Mouse (Mus musculus): ENCODE measurements at regions not wholly inside any gene's neighbourhood (a gene's known extent, or its start where the extent isn't known, plus 50 kb on each side); places are given as distances from the start of the nearest gene placed in this dataset.

DNA sequence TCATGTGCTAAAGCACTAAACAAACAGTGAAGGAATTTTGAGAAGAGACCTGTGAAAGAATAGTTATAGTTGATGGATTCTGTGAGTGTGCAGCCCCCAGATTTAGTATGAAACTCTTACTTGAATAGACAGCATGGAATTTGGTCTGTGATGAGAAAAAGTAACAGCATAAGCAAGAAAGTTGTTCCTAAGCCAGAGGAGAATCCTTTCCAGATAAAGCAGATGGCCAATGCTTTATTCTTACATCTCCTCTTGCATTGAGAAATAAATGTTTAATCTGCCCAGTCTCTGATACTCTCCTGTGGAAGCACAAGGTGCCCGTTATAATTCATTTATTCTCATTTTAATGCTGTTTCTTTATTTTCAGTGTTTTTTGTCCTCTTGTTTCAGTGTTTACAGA is 263.5 kb downstream of the Tecrl start:
- DNase-seq (ENCODE audit: low read depth, low spot score), result no peak

DNA sequence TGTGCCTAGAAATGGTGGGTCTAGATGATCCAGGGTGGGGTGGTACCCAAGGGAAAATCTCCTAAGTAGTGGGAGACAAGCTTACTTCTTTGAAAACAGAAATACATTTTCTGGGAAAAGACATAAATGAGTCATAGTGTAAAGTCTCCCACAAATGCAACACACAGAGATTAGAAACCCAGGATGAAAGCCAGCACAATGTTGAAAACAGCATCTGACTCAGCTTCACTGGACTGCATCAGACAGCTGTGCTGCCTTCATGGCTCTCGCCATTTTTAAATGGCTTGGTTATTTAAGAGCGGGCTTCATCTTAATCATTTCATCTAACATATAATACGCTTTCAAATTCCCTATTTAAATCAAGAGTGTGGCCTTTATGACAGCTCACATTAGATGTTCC is 300.2 kb downstream of the Tecrl start:
- DNase-seq (ENCODE audit: low read depth, low spot score), result no peak

DNA sequence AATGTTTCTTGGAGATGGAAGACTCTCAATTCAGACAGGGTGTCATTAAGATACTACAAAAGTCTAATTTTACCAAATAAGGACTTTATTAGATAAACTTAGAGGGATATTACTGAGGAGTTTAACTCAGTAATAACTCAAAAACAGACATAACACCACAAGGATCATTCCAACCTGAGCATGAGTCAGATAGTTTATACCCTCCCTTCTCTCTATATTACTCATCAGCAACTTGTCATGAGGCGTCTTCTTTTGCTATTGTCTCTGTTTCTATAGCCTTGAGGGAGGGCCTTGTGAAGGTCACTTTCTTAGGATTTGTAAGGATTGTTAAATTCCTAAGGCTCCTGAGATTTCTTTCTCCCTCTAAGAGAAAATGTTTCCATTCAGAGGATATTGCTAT is 307.8 kb downstream of the Tecrl start:
- DNase-seq (ENCODE audit: low read depth, low spot score), result no peak

DNA sequence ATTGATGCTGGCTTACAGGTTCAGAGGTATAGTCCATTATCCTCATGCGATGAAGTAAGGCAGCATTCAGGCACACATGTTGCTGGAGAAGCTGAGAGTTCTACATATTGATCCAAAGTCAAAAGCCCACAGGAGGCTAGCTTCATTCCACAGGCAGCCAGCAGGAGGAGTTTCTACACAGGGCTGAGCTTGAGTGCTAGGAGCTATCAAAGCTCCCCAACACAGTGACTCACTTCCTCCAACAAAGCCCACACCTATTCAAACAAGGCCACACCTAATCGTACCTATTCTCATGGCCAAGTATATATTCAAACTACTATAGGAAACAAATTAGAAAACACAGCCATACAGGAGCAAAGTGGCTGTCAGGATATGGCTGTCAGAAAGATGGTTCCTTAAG is 325.3 kb downstream of the Tecrl start:
- peak; percentile 15 for DNase-seq (ENCODE audit: low read depth, low spot score)

GRCm38 (mm10) chr5:83006038-83006437 is 349.0 kb downstream of the Tecrl start:
- DNase-seq (ENCODE audit: low read depth, low spot score), result peak; percentile 30

DNA sequence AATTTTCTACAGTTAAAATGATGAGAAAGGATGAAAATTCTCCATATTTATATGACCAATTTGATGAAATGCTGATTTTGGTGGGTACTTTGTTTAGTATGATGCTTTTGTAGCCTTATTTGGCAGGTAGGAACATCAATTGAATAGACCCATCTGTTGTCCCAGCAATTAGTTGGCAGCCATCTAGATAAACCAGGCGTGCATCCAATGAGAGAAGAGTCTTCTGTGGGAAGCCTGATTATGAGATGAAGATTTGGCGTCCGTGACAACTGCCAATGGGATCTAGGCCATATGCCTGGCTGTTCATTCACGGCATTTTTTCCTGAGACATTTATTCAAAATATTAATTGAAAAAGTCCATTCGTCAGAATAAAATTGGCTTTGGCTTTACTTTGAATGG is 365.9 kb downstream of the Tecrl start:
- no peak for DNase-seq (ENCODE audit: low read depth, low spot score)

DNA sequence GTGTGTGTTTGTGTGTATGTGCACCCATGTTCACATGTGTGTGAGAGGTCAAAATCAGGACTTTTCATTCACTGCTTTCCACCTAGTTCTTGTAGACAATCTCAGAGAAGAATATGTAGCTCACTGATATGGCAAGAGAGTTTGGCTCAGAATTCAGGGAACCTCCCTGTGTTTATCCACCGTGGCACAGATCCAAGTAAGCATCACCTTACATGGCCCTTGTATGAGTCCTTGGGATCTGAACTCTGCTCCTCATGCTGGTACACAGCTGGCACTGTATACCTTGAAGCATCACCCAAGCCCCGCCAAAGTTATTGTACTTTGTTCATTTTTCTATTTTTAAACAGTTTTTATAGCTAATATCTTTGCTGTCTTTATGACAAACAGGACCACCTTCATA is 385.7 kb downstream of the Tecrl start:
- no peak for DNase-seq (ENCODE audit: low read depth, low spot score)

DNA sequence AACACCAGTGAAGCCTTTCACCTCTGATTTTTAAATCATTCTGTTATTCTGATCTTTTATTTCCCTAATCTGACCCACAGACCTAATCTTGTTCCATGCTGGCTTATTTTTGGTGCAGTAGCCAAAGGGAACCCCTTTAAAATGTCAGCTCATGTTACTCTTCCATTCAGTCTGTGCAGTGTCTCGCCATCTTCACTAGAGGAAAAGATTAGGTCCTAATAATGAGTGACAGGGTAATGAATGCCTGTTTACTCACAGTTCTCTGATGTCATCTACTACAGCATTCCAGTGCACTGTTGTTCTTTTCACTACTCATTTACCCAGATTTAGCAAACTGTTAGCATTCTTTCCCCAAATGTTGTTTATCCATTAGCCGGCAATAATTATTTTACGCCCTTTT is 388.2 kb downstream of the Tecrl start:
- DNase-seq (ENCODE audit: low read depth, low spot score), result no peak

DNA sequence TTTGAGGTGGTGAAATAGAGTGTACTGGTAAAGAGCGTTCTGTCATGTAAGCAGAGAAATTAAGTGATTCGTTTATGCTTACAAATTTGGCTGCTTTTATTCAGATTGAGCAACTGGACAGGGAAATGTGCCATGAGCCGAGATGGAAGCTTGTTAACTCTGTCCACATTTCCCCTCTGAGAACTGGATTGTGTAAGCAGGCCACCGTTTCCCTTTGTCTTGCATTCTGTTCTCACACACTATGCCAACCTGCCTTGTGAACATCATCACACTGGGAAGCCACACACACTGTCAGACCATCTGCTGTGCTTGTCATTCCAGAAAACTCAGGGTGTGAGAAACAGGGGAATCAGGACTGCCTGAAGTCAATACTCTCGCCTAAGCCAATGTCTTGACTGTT is 388.8 kb downstream of the Tecrl start:
- no peak for DNase-seq (ENCODE audit: low read depth, low spot score)

DNA sequence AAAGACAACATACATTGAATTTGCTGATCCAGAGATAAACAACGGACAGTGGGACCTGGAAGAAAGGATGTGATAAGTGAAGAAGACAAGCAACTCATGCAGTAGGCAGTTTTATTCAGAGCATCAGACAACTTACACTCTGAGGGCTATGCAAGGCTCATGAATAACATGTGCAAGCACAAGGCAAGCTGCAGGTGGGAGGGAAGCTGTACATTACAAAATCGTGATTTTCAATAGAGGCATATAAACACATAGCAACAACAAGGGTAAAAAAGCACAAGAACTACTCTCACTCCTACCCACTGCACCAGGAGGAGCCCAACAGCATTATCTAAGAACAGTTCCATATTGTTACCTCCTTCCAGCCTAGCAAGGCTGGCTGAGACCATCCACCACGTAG is 390.5 kb downstream of the Tecrl start:
- DNase-seq (ENCODE audit: low read depth, low spot score), result no peak

DNA sequence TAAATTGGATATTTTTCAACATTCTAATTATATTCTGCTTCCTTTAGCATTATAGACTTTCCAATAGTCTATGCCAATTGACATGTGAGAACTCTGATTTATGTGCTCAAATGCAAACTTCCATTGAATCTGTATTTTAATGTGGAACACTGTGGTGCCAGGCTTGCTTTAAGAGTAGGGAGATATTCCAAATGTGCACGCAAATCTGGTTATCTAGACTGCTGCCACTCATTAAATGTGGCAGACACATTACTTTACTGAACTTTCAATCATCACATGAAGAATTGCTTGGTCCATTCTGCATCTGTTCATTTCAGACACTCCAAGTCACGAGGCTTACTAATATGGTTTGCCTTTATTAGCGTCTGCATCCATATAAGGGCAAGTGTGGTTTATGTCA is 399.0 kb downstream of the Tecrl start:
- DNase-seq (ENCODE audit: low read depth, low spot score), result no peak

- no peak for DNase-seq (ENCODE audit: low read depth, low spot score)
Observed at GRCm38 (mm10) chr5:82947060-82947459, 407.9 kb downstream of the Tecrl start.

DNA sequence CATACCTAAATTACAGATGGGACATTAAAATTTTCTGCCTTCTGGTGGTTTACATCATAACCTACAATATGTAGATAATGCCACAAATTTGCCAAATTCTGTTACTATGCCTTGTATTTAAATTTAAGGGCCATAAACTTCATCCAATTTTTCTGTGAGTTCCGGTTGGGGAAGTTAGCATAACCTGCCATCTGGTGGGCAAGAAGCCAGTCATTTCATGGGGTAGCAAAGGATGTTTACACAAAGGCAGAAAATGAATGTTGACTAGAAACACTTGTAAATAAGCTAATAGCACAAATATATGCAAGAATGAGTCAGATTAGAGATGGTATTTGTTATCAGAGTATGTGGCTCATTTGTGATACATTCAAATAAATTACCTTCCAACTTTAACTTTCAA is 415.2 kb downstream of the Tecrl start:
- DNase-seq (ENCODE audit: low read depth, low spot score), result no peak

DNA sequence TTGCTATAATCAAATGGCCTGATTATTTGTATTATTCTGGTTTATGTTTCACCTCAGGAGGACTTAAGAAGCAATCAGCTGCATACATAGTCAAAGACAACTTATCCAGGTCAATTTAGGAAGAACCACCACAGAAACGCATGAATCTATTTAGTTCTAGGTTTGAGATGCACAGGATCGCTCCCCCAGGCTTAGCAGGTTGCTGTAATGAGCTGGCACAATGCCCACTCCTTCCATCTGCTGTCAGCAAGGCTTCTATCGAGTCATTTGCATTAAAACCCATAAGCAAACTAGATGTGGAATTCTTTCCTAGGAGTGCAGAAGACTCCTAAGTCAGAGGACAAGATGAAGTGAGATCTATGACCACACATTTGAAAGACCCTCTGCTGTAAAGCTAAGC is 455.6 kb downstream of the Tecrl start:
- DNase-seq (ENCODE audit: low read depth, low spot score), result no peak

- DNase-seq (ENCODE audit: low read depth, low spot score), result no peak
Observed at GRCm38 (mm10) chr5:82898912-82899311, 456.1 kb downstream of the Tecrl start.

GRCm38 (mm10) chr5:82898389-82898788 is 456.6 kb downstream of the Tecrl start:
- DNase-seq (ENCODE audit: low read depth, low spot score), result no peak

- DNase-seq (ENCODE audit: low read depth, low spot score), result no peak
Observed at GRCm38 (mm10) chr5:82869264-82869663, 485.7 kb downstream of the Tecrl start.

DNA sequence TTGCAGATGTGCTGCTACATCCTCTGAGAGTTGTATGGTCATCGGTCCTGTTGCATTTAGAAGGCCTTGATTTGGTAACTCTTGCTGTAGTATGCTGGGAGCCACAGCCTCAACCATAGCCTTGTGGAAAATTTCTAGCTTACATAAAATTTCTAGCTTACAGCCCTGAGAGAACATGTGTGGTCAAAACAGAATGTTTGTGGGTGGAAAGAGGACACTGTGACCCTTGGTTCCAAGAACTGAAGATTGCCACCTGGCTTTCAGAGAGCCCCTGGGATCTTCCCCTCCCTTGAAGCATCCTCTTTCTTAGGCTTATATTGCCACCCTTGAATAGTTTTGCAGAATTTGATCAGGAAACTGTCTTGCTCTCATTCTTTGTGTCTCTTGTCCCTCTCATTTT is 490.6 kb downstream of the Tecrl start:
- DNase-seq (ENCODE audit: low read depth, low spot score), result no peak

DNA sequence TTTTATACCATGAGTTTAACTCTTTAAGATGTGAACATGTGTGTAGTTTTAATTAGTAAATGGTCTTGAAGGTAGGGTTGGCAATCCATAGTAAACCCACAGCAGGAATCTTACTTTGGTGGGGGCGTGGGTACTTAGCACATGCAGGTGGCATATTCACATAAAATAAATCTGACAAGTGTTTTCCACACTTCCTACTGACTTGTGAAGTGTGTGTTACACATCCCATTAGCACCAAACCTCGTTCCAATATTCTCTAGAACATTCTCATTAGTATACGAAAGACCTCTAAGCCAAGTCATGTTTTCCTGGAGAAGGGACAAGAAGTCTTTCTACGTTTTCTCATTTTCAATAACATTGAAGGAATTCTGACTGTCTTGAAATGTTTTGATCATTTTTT is 529.7 kb downstream of the Tecrl start:
- no peak for DNase-seq (ENCODE audit: low read depth, low spot score)

- DNase-seq (ENCODE audit: low read depth, low spot score), result no peak
Observed at GRCm38 (mm10) chr5:82793197-82793596, 561.8 kb downstream of the Tecrl start.
